Mouse (Mus musculus): Measurements from ENCODE around the gene Immp2l. TPM values are rescaled to one million over a fixed set of nuclear protein-coding genes. Genes with fewer than 3 reads are reported as not detected.

The Immp2l gene
- polyA plus RNA-seq, 1 experiment from 2014 or later: 7.9 TPM

GRCm38 (mm10) chr12:41961038-41961437 lies 937.1 kb downstream of the Immp2l start:
- Histone ChIP-seq H3K9me3 (no peaks in the 10 kb centered on the region), H3K36me3 (no peaks in the 10 kb centered on the region), H3K4me1 (replicated peaks) (no peaks in the 10 kb centered on the region), H3K4me3 (no peak overlapping the region), H3K4me2 (no peak overlapping the region), H3K27me3 (no peaks in the 10 kb centered on the region), H3K9ac (no peak overlapping the region), H3K27ac (no peak overlapping the region)
- no peak for ATAC-seq (ENCODE audit: low FRiP score)
- 60% methylated on average over 4 of the region's 4 CpGs for WGBS

- no peak overlapping the region for H3K27ac ChIP-seq
- H3K36me3 ChIP-seq: no peaks in the 10 kb centered on the region
- no peak for ATAC-seq (ENCODE audit: low FRiP score)
- no peaks in the 10 kb centered on the region for H3K27me3 ChIP-seq
- H3K4me3 ChIP-seq: no peak overlapping the region
- no peak overlapping the region for H3K4me2 ChIP-seq
- no peaks in the 10 kb centered on the region for H3K4me1 ChIP-seq (replicated peaks)
- H3K9me3 ChIP-seq: no peaks in the 10 kb centered on the region
- no peak overlapping the region for H3K9ac ChIP-seq
- 97% methylated on average over 1 of the region's 1 CpGs for WGBS
Observed at GRCm38 (mm10) chr12:41991408-41991807, 967.5 kb downstream of the Immp2l start.

Measured in hindbrain, embryonic 13.5 days (tissue).